Mouse (Mus musculus): Measurements from ENCODE around the gene Hnrnpa3. TPM values are rescaled to one million over a fixed set of nuclear protein-coding genes. Genes with fewer than 3 reads are reported as not detected.
A peak's percentile ranks its signal among the peaks of the same experiment; 100 is the strongest.
"Not testable (repeated sequence)": the region's sequence is repeated elsewhere in the genome, so short reads cannot be mapped to it uniquely, and the experiment has no call there.

Gene Hnrnpa3
- total and polyA plus RNA-seq, 3 experiments: 126 to 437 (median 342) TPM

GRCm38 (mm10) chr2:75691316-75691715 lies 32.3 kb downstream of the Hnrnpa3 start:
- Histone ChIP-seq H3K36me3 (ENCODE audit: control insufficient read depth in 1 of 2, insufficient read depth in 2 of 2, low read length in 2 of 2) (peaks cover 17 to 20% of the 10 kb centered on the region in 2 experiments), H3K4me3 (ENCODE audit: control insufficient read depth in 1 of 2, insufficient read depth in 1 of 2, low read depth in 2 of 2, low read length in 2 of 2) (no peak overlapping the region), H3K27ac (ENCODE audit: control insufficient read depth, low read depth, low read length) (no peak overlapping the region), H3K9ac (ENCODE audit: control insufficient read depth, low read depth, low read length, poor library complexity, severe bottlenecking) (no peak overlapping the region), H3K79me2 (ENCODE audit: control insufficient read depth, insufficient read depth, low read length, poor library complexity) (peaks cover 78% of the 10 kb centered on the region), H3K27me3 (ENCODE audit: control insufficient read depth in 1 of 2, insufficient read depth in 2 of 2, low read length in 2 of 2) (no peaks in the 10 kb centered on the region), H3K4me1 (ENCODE audit: control insufficient read depth in 1 of 2, insufficient read depth in 2 of 2, low read length in 2 of 2) (peaks cover 0 to 9% of the 10 kb centered on the region in 2 experiments; a peak in 3 of 4 replicates), H3K9me3 (replicated peaks; ENCODE audit: insufficient read depth, low read length) (no peaks in the 10 kb centered on the region)
- DNase-seq (ENCODE audit: low read depth, low spot score): no peak
- TF ChIP-seq POLR2AphosphoS2 (IDR thresholded peaks at IDR 0.05; ENCODE audit: low read length) (no peak), ZNF384 (IDR thresholded peaks at IDR 0.05; ENCODE audit: low read depth, low read length) (no peak), MAZ (IDR thresholded peaks at IDR 0.05; ENCODE audit: low read depth, low read length) (no peak), POLR2A (IDR thresholded peaks at IDR 0.05; ENCODE audit: control insufficient read depth in 1 of 2, insufficient read depth in 1 of 2, low read depth in 1 of 2, low read length in 2 of 2, poor library complexity in 1 of 2) (peak in 1 of 2 experiments; percentile 5; a peak in 1 of 4 replicates)

- Histone ChIP-seq H3K4me1 (ENCODE audit: control insufficient read depth in 1 of 2, insufficient read depth in 2 of 2, low read length in 2 of 2) (peaks cover 0 to 9% of the 10 kb centered on the region in 2 experiments; a peak in 2 of 4 replicates), H3K4me3 (ENCODE audit: control insufficient read depth in 1 of 2, insufficient read depth in 1 of 2, low read depth in 2 of 2, low read length in 2 of 2) (no peak overlapping the region)
Observed at GRCm38 (mm10) chr2:75692369-75692768, 33.3 kb downstream of the Hnrnpa3 start.

GRCm38 (mm10) chr2:75694926-75695325 lies 35.9 kb downstream of the Hnrnpa3 start:
- H3K4me1 ChIP-seq (ENCODE audit: control insufficient read depth in 1 of 2, insufficient read depth in 2 of 2, low read length in 2 of 2): not testable (repeated sequence)

More at GRCm38 (mm10) chr2:75692369-75692768, 33.3 kb downstream of the Hnrnpa3 start:
- Histone ChIP-seq H3K9me3 (replicated peaks; ENCODE audit: insufficient read depth, low read length) (no peaks in the 10 kb centered on the region), H3K9ac (ENCODE audit: control insufficient read depth, low read depth, low read length, poor library complexity, severe bottlenecking) (no peak overlapping the region), H3K79me2 (ENCODE audit: control insufficient read depth, insufficient read depth, low read length, poor library complexity) (peaks cover 83% of the 10 kb centered on the region), H3K36me3 (ENCODE audit: control insufficient read depth in 1 of 2, insufficient read depth in 2 of 2, low read length in 2 of 2) (peaks cover 18 to 19% of the 10 kb centered on the region in 2 experiments), H3K27me3 (ENCODE audit: control insufficient read depth in 1 of 2, insufficient read depth in 2 of 2, low read length in 2 of 2) (no peaks in the 10 kb centered on the region), H3K27ac (ENCODE audit: control insufficient read depth, low read depth, low read length) (no peak overlapping the region)
- no peak for DNase-seq (ENCODE audit: low read depth, low spot score)
- no peak for TF ChIP-seq RCOR1 (IDR thresholded peaks at IDR 0.05; ENCODE audit: low read depth, low read length)
- no peak for TF ChIP-seq ZKSCAN1 (IDR thresholded peaks at IDR 0.05; ENCODE audit: low read depth, low read length)
- TF ChIP-seq MYB (IDR thresholded peaks at IDR 0.05; ENCODE audit: low read depth, low read length): no peak
- TF ChIP-seq CHD1 (IDR thresholded peaks at IDR 0.05; ENCODE audit: low read depth, low read length): no peak
- TF ChIP-seq MEF2A (IDR thresholded peaks at IDR 0.05; ENCODE audit: extremely low read depth, insufficient replicate concordance, low read depth, low read length, poor library complexity, severe bottlenecking): no peak
- no peak for TF ChIP-seq ZNF384 (IDR thresholded peaks at IDR 0.05; ENCODE audit: low read depth, low read length)
- TF ChIP-seq UBTF (IDR thresholded peaks at IDR 0.05; ENCODE audit: borderline replicate concordance, insufficient read depth, low read depth, low read length): no peak

More at GRCm38 (mm10) chr2:75694926-75695325, 35.9 kb downstream of the Hnrnpa3 start:
- H3K79me2 ChIP-seq (ENCODE audit: control insufficient read depth, insufficient read depth, low read length, poor library complexity): peaks cover 84% of the 10 kb centered on the region
- H3K27ac ChIP-seq (ENCODE audit: control insufficient read depth, low read depth, low read length); H3K27me3 ChIP-seq (ENCODE audit: control insufficient read depth in 1 of 2, insufficient read depth in 2 of 2, low read length in 2 of 2); H3K9me3 ChIP-seq (replicated peaks; ENCODE audit: insufficient read depth, low read length); H3K4me3 ChIP-seq (ENCODE audit: control insufficient read depth in 1 of 2, insufficient read depth in 1 of 2, low read depth in 2 of 2, low read length in 2 of 2); H3K9ac ChIP-seq (ENCODE audit: control insufficient read depth, low read depth, low read length, poor library complexity, severe bottlenecking); DNase-seq (ENCODE audit: low read depth, low spot score): not testable (repeated sequence)
- H3K36me3 ChIP-seq (ENCODE audit: control insufficient read depth in 1 of 2, insufficient read depth in 2 of 2, low read length in 2 of 2): peaks cover 19 to 27% of the 10 kb centered on the region in 2 experiments
